Mouse (Mus musculus) cerebellum, adult 2 months (tissue): Measurements from ENCODE around the gene Srf. TPM values are rescaled to one million over a fixed set of nuclear protein-coding genes. Genes with fewer than 3 reads are reported as not detected.
A peak's percentile ranks its signal among the peaks of the same experiment; 100 is the strongest.

Source experiments
- DNase-seq, 2 experiments: peaks; one replicate each; pipeline ENCODE4 v3.0.0; 2021
- H3K27ac ChIP-seq: fragments of 200-500 bp; 2 replicates; pipeline ENCODE4 v1.5.1; 2012; ENCODE audit warnings: low read length, control low read depth, inconsistent platforms; ENCODE audit not compliant: insufficient read depth
- H3K27me3 ChIP-seq: fragments of 200-500 bp; 2 replicates; pipeline ENCODE4 v1.6.1; 2012; ENCODE audit warnings: inconsistent platforms, mild to moderate bottlenecking, low read length, moderate library complexity; ENCODE audit not compliant: control insufficient read depth, insufficient read depth
- H3K4me1 ChIP-seq: fragments of 200-500 bp; 2 replicates; pipeline ENCODE4 v1.6.1; 2011; ENCODE audit warnings: low read length; ENCODE audit not compliant: control insufficient read depth, insufficient read depth
- H3K4me3 ChIP-seq: fragments of 200-500 bp; replicated peaks from 2 replicates; pipeline ENCODE3; 2011; ENCODE audit warnings: mild to moderate bottlenecking, low read depth, low read length, control low read depth; ENCODE audit not compliant: insufficient read depth
- CTCF ChIP-seq: fragments of 200-500 bp; IDR thresholded peaks from 2 replicates; pipeline ENCODE4 v1.5.1; 2011; ENCODE audit warnings: low read depth, mild to moderate bottlenecking, control low read depth, low read length, moderate library complexity, borderline replicate concordance; ENCODE audit not compliant: insufficient read depth
- POLR2A ChIP-seq: fragments of 200-500 bp; IDR thresholded peaks from 2 replicates; pipeline ENCODE4 v1.6.1; 2011; ENCODE audit warnings: low read length, control low read depth, borderline replicate concordance; ENCODE audit not compliant: insufficient read depth
- WGBS: fragments of 180-500 bp; shearing (Covaris S2); methylation state at CpG from one replicate; pipeline ENCODE4 v1.1.7; 2018; 5-methylcytosine and 5-hydroxymethylcytosine counted together
- polyA plus RNA-seq: library from polyadenylated mRNA; depleted of rRNA; stranded (reverse); fragments of >200 nt; gene quantifications from 2 replicates; pipeline ENCODE4 v1.2.3, GENCODE M21; 2012

Srf gene
- polyA plus RNA-seq, 1 experiment: 53.0 TPM

DNA sequence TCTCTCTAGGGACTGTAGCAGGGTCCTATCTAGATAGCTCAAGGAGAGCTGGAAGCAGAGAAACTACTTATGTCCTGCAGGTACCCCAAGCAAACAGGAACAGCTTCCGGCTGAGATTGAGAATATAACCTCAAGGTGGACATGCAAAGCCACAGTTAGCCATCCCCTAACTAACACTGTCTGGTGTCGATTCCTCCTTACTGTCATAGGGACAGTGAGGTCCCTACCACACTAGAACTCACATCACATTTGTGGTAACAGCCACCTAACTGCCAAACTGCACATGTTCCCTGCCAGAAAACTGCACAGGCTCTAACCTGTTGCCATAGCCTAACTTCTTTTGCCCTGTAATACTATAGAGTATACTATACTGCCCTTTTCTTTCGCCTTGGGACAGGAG is 2.0 kb downstream of the Srf start:
- Histone ChIP-seq H3K4me3 (peak overlapping the region; percentile 32), H3K27ac (0 out of 2 replicates have a peak overlapping the region, but pooled peaks have one; percentile 86), H3K4me1 (peaks cover 8% of the 10 kb centered on the region), H3K27me3 (no peaks in the 10 kb centered on the region)
- TF ChIP-seq CTCF: no peak
- no peak for TF ChIP-seq POLR2A
- DNase-seq: no peak
- 45% methylated on average over 3 of the region's 3 CpGs for WGBS

DNA sequence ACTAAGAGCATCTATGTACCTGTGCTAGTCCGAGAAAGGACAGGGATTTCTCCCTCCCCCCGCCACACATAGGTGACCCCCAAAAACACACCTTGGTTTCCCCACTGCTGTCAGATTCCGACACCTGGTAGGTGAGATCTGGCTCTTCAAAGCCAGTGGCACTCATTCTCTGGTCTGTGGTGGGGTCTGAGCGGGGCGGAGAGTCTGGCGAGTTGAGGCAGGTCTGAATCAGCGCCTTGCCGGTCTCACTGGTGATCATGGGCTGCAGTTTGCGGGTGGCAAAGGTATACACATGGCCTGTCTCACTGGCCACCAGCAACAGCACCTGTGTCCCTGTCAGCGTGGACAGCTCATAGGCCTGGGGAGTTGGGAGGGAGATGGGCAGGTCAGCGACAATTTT is 2.5 kb downstream of the Srf start:
- no peaks in the 10 kb centered on the region for H3K27me3 ChIP-seq
- H3K4me1 ChIP-seq: peaks cover 8% of the 10 kb centered on the region
- TF ChIP-seq POLR2A (no peak), CTCF (no peak)
- H3K4me3 ChIP-seq: peak overlapping the region; percentile 53
- H3K27ac ChIP-seq: peak overlapping the region; percentile 86
- DNase-seq: no peak
- 14% methylated on average over 11 of the region's 11 CpGs for WGBS

DNA sequence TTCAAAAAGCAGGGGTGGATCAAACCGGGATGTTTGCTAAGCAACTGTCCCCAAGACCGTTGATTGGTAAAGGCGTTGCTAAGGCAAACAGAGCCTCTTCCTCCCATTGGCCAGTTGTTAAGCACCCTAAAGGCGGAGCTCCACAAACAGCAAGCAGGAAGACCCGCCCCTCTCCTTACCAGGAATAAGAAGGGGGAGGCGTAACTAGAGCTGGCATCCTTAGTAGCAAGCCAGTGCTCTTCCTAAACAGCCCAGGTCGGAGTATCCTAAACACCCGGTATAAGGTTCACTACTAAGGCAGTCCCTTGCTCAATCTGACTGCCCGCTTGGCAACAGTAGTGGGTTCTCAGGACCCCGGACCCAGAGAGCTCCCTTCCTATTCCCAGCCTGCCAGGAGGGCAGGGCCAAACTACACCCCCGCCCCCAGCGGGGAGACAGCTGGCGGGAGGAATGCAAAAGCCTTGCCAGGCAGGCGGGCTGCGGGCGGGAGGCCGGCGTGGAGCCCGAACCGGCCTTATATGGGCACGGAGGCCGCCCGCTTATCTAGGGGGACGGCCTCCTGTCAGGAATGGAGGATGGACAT is 3.0 kb downstream of the Srf start:
- TF ChIP-seq POLR2A (peak; percentile 32; the same call in 1 of the 2 replicates), CTCF (no peak)
- H3K4me3 ChIP-seq: peak overlapping the region; percentile 53
- DNase-seq: peak; percentile 87 to 91
- H3K27me3 ChIP-seq: no peaks in the 10 kb centered on the region
- H3K4me1 ChIP-seq: peaks cover 8% of the 10 kb centered on the region
- under 1% methylated on average over 24 of the region's 24 CpGs for WGBS
- H3K27ac ChIP-seq: peak overlapping the region; percentile 86

DNA sequence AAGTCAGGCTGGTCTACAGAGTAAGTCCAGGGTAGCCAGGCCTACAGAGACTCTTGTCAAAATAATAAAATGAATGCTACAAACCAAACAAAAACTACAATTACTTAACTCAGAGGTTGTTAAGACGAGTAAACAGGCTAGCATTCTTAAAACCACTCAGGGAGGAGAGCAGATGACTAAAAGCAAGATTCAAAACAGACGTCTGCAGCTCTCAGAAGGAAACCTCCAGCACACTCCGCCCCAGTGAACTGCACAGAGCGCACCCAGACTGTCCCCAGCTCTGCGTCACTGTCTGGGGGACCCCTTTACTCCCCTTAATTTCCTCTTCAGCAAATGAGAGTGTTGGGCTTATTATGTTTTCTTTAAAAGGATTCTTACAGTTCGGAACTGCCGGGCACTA is 3.8 kb downstream of the Srf start:
- no peak overlapping the region for H3K27ac ChIP-seq
- no peak overlapping the region for H3K4me3 ChIP-seq
- DNase-seq: no peak
- H3K4me1 ChIP-seq: peaks cover 8% of the 10 kb centered on the region
- TF ChIP-seq CTCF: no peak
- no peak for TF ChIP-seq POLR2A
- 82% methylated on average over 7 of the region's 7 CpGs for WGBS
- no peaks in the 10 kb centered on the region for H3K27me3 ChIP-seq

DNA sequence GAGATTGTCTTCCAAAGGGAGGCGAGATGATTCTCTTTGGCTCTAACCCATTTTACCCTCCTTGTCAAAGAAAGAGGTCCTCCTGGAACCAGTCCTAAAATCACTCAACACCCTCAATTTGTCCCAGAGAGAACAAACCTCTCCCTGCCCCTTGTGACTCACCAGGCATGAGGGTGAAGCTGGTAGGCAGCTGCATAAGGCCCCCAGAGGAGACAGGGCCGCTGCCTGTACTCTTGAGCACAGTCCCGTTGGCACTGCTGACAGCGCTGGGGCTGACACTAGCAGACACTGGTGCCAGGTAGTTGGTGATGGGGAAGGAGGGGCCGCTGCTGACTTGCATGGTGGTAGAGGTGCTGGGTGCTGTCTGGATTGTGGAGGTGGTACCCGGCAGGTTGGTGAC is 4.6 kb downstream of the Srf start:
- TF ChIP-seq CTCF (no peak), POLR2A (no peak)
- DNase-seq: no peak
- 75% methylated on average over 6 of the region's 6 CpGs for WGBS
- H3K27me3 ChIP-seq: no peaks in the 10 kb centered on the region
- H3K27ac ChIP-seq: no peak overlapping the region
- peaks cover 11% of the 10 kb centered on the region for H3K4me1 ChIP-seq
- no peak overlapping the region for H3K4me3 ChIP-seq

DNA sequence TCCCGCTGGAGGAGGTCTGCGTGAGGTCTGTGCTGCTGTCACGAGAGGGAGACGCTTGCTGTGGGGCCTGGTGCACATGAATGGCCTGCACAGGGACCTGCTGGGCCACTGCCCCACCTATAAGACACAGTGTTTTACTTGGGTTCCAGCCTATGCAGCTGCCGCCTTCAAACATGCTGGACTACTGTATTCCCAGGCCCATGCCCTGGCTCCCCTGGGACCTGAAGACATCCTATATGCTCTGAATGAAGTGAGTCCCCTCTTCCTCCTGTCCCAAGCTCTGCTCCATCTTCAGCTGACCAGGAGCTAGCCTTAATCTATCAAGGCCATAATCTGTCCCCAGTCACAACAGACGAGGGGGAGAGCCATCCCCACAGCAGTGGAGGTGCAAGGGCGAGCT is 5.1 kb downstream of the Srf start:
- 87% methylated on average over 7 of the region's 7 CpGs for WGBS
- H3K4me3 ChIP-seq: no peak overlapping the region
- TF ChIP-seq CTCF (no peak), POLR2A (no peak)
- H3K4me1 ChIP-seq: peaks cover 11% of the 10 kb centered on the region
- no peak for DNase-seq
- H3K27ac ChIP-seq: no peak overlapping the region
- no peaks in the 10 kb centered on the region for H3K27me3 ChIP-seq

DNA sequence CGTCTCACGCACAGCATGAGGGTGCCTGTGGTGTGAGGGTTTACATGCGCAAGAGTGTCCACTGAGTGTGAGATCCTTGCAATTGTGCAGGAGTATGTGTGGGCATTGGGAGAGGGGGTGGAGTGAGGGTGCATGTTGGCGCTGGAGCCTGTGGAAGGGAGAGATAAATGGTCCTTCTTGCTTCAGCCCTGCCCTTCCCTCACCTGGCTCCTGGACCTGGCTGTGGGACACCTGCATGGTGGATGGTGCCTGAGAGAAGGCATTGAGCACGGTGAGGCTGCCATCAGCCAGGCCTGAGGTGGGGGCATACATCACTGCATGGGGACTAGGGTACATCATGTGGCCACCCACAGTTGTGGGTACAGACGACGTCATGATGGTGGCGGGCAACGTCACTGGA is 6.3 kb downstream of the Srf start:
- H3K27me3 ChIP-seq: no peaks in the 10 kb centered on the region
- H3K4me3 ChIP-seq: no peak overlapping the region
- no peak for DNase-seq
- no peak overlapping the region for H3K27ac ChIP-seq
- no peak for TF ChIP-seq POLR2A
- TF ChIP-seq CTCF: no peak
- H3K4me1 ChIP-seq: peaks cover 11% of the 10 kb centered on the region
- WGBS: 78% methylated on average over 9 of the region's 9 CpGs

DNA sequence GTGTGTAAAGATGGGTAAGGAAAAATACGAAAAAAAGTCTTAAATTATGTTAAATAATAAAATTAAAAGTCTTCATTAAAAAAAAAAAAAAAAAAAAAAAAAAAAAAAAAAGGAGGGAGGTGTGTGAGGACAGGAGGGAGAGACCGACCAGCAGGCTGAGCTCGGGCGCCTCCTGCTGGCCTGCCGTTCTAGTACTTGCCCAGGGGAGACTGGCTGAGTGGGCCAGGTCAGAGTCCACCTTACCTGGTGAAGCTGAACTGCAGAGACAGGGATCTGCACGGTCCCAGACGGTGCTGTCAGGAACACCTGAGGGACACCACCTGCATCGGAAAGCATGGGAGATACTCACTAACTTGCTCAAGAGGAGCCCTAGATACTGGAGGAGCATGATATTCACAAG is 6.8 kb downstream of the Srf start:
- TF ChIP-seq CTCF (peak; percentile 60), POLR2A (no peak)
- H3K27me3 ChIP-seq: no peaks in the 10 kb centered on the region
- H3K4me3 ChIP-seq: no peak overlapping the region
- WGBS: 27% methylated on average over 8 of the region's 8 CpGs
- no peak overlapping the region for H3K27ac ChIP-seq
- peaks cover 11% of the 10 kb centered on the region for H3K4me1 ChIP-seq
- peak; percentile 47 to 53 for DNase-seq

DNA sequence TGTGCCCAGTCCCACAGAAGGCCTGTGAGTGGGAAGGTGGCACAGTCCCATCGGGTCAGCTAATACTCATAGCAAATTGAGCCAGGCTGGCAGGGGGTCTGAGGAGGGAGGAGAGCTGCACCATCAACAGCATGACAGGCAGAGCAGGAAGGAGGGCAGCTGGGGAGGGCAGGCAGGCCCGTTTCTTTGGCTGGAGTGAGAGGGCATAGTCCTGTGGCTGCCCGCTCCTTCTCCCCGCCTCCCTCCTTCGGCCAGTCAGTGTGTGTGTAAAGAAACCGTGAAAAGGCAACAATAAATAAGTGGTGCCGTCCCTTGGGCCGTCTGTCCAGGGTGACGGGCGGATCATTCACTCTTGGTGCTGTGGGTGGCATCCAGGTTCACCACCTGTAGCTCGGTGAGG is 7.2 kb downstream of the Srf start:
- Histone ChIP-seq H3K4me3 (no peak overlapping the region), H3K4me1 (peaks cover 8% of the 10 kb centered on the region), H3K27me3 (no peaks in the 10 kb centered on the region), H3K27ac (no peak overlapping the region)
- no peak for DNase-seq
- 45% methylated on average over 11 of the region's 11 CpGs for WGBS
- no peak for TF ChIP-seq CTCF
- no peak for TF ChIP-seq POLR2A
